Mouse (Mus musculus) small intestine, adult 2 months (tissue): ENCODE results near the gene Hlf.

Experiments
- CTCF ChIP-seq: fragments of 200-500 bp; IDR thresholded peaks from 2 replicates; pipeline ENCODE4 v1.5.1; 2012; ENCODE audit warnings: low read depth, mild to moderate bottlenecking, control low read depth, inconsistent platforms, low read length, moderate library complexity, mixed read lengths; ENCODE audit not compliant: insufficient replicate concordance, insufficient read length; ENCODE audit errors: extremely low read depth
- POLR2A ChIP-seq: fragments of 200-500 bp; IDR thresholded peaks from 2 replicates; pipeline ENCODE4 v1.6.1; 2012; ENCODE audit warnings: low read depth, mild to moderate bottlenecking, control low read depth, inconsistent platforms, low read length, moderate library complexity

- TF ChIP-seq CTCF (no peak), POLR2A (no peak)
Observed at GRCm38 (mm10) chr11:90326836-90327235, 63.9 kb downstream of the Hlf start.
